ENCODE assay signal across 8 mouse cellular contexts in genomic region chr7:30421890-30422435, GRCm38 (mm10). TPM values are rescaled to one million over a fixed set of nuclear protein-coding genes. Genes with fewer than 3 reads are reported as not detected.
DNase-seq lines count a peak whose midpoint lies in the region; ATAC-seq and TF ChIP-seq lines count a peak whose summit lies in the region.

No protein-coding gene starts in this region.

- H3K4me3 ChIP-seq in hindbrain, embryonic 10.5 days, result peak overlapping the region; percentile 66
- peak overlapping the region; percentile 56 for H3K4me3 ChIP-seq in lung, embryonic 15.5 days
- peak overlapping the region; percentile 74 for H3K4me3 ChIP-seq in olfactory bulb, adult 2 months (ENCODE audit: insufficient read depth, low read depth, low read length)

- TF ChIP-seq POLR2A in olfactory bulb, adult 2 months (IDR thresholded peaks at IDR 0.05; ENCODE audit: insufficient read depth, low read depth, low read length), result 0 out of 2 replicates have a peak, but pooled peaks have one; percentile 23

- H3K9me3 ChIP-seq in hindbrain, embryonic 10.5 days, result no peaks in the 10 kb centered on the region
- H3K9me3 ChIP-seq in lung, embryonic 15.5 days, result no peaks in the 10 kb centered on the region

- ATAC-seq in lung, embryonic 15.5 days (ENCODE audit: borderline replicate concordance, extremely low read depth, low FRiP score, low TSS enrichment), result 0 out of 2 replicates have a peak, but pooled peaks have one; percentile 38

- H3K9ac ChIP-seq in lung, embryonic 15.5 days, result peak overlapping the region; percentile 42

- H3K4me1 ChIP-seq in hindbrain, embryonic 10.5 days (replicated peaks), result peaks cover 24% of the 10 kb centered on the region
- peaks cover 13% of the 10 kb centered on the region; the same call in 1 of the 2 replicates for H3K4me1 ChIP-seq in lung, embryonic 15.5 days
- H3K4me1 ChIP-seq in olfactory bulb, adult 2 months (ENCODE audit: control insufficient read depth, insufficient read depth, low read length), result peaks cover 11% of the 10 kb centered on the region

- H3K36me3 ChIP-seq in hindbrain, embryonic 10.5 days, result peaks cover 20% of the 10 kb centered on the region
- H3K36me3 ChIP-seq in lung, embryonic 15.5 days, result peaks cover 4% of the 10 kb centered on the region; the same call in 1 of the 2 replicates

- H3K4me2 ChIP-seq in lung, embryonic 15.5 days, result peak overlapping the region; percentile 93

- peak overlapping the region; percentile 80 for H3K27ac ChIP-seq in hindbrain, embryonic 10.5 days
- H3K27ac ChIP-seq in lung, embryonic 15.5 days, result peak overlapping the region; percentile 69
- peak overlapping the region; percentile 83 for H3K27ac ChIP-seq in olfactory bulb, adult 2 months (ENCODE audit: insufficient read depth, low read depth, low read length)

- no peak for TF ChIP-seq CTCF in olfactory bulb, adult 2 months (IDR thresholded peaks at IDR 0.05; ENCODE audit: insufficient read depth, low read depth, low read length)

- under 1% methylated on average over 45 of the region's 45 CpGs for WGBS in hindbrain, embryonic 10.5 days
- WGBS in lung, embryonic 15.5 days, result under 1% methylated on average over 45 of the region's 45 CpGs
- WGBS in olfactory bulb, adult 2 months, result under 1% methylated on average over 45 of the region's 45 CpGs

- H3K27me3 ChIP-seq in hindbrain, embryonic 10.5 days (ENCODE audit: insufficient read depth, poor library complexity, severe bottlenecking), result peaks cover 41% of the 10 kb centered on the region
- H3K27me3 ChIP-seq in lung, embryonic 15.5 days, result no peaks in the 10 kb centered on the region; the same call in 1 of the 2 replicates

- DNase-seq in MN1 (ENCODE audit: low spot score), result peak; percentile 90
- peak; percentile 93 for DNase-seq in cerebellum, adult 8-10 months
- peak; percentile 79 for DNase-seq in forelimb bud, embryonic 11.5 days (ENCODE audit: low read depth, low spot score)
- DNase-seq in hindbrain, embryonic 10.5 days (ENCODE audit: low spot score), result peak; percentile 87
- peak; percentile 59 for DNase-seq in layer of hippocampus, adult 9-10 months (ENCODE audit: low spot score)
- peak; percentile 91 to 94 for DNase-seq in thymus, adult 18-20 months

RNA-seq across cellular contexts. Expression of gene Nfkbid, which starts 0.4 kb away (rescaled TPM):
- polyA plus RNA-seq in hindbrain, embryonic 10.5 days (2016; fragmentation: Nextera tagmentation; extraction: Ambion mirVana), result 1.5 and 1.7 TPM in 2 replicates
- polyA plus RNA-seq in lung, embryonic 15.5 days (2015; fragmentation: Nextera tagmentation; extraction: Ambion mirVana), result 1.5 and 2.1 TPM in 2 replicates
- not detected in 2 replicates for polyA plus RNA-seq in olfactory bulb, adult 2 months (2012; ENCODE audit: insufficient read depth, insufficient read length, low replicate concordance, missing spikeins)

RNA-seq across cellular contexts. Expression of gene Hcst, which starts 2.3 kb away (rescaled TPM):
- polyA plus RNA-seq in hindbrain, embryonic 10.5 days (2016; fragmentation: Nextera tagmentation; extraction: Ambion mirVana), result 0.55 and 0.57 TPM in 2 replicates
- polyA plus RNA-seq in lung, embryonic 15.5 days (2015; fragmentation: Nextera tagmentation; extraction: Ambion mirVana), result 0.70 and 2.3 TPM in 2 replicates
- polyA plus RNA-seq in olfactory bulb, adult 2 months (2012; ENCODE audit: insufficient read depth, insufficient read length, low replicate concordance, missing spikeins), result not detected in 2 replicates

RNA-seq across cellular contexts. Expression of gene Tyrobp, which starts 8.4 kb away (rescaled TPM):
- polyA plus RNA-seq in hindbrain, embryonic 10.5 days (2016; fragmentation: Nextera tagmentation; extraction: Ambion mirVana), result 16.9 and 27.9 TPM in 2 replicates
- 50.8 and 56.1 TPM in 2 replicates for polyA plus RNA-seq in lung, embryonic 15.5 days (2015; fragmentation: Nextera tagmentation; extraction: Ambion mirVana)
- not detected in 2 replicates for polyA plus RNA-seq in olfactory bulb, adult 2 months (2012; ENCODE audit: insufficient read depth, insufficient read length, low replicate concordance, missing spikeins)

RNA-seq across cellular contexts. Expression of gene Aplp1, which starts 23.4 kb away (rescaled TPM):
- 69.7 and 184 TPM in 2 replicates for polyA plus RNA-seq in hindbrain, embryonic 10.5 days (2016; fragmentation: Nextera tagmentation; extraction: Ambion mirVana)
- 23.9 and 24.4 TPM in 2 replicates for polyA plus RNA-seq in lung, embryonic 15.5 days (2015; fragmentation: Nextera tagmentation; extraction: Ambion mirVana)
- 174 TPM in 1 of 2 replicates, not detected in the other for polyA plus RNA-seq in olfactory bulb, adult 2 months (2012; ENCODE audit: insufficient read depth, insufficient read length, low replicate concordance, missing spikeins)

RNA-seq across cellular contexts. Expression of gene Kirrel2, which starts 35.5 kb away (rescaled TPM):
- polyA plus RNA-seq in hindbrain, embryonic 10.5 days (2016; fragmentation: Nextera tagmentation; extraction: Ambion mirVana), result 11.8 and 35.0 TPM in 2 replicates
- not detected in 2 replicates for polyA plus RNA-seq in lung, embryonic 15.5 days (2015; fragmentation: Nextera tagmentation; extraction: Ambion mirVana)
- not detected in 2 replicates for polyA plus RNA-seq in olfactory bulb, adult 2 months (2012; ENCODE audit: insufficient read depth, insufficient read length, low replicate concordance, missing spikeins)

Comparison
In these comparisons a context has a peak if more than half of its experiments do, and no peak if none do; other contexts are left out.
1. Peak in every context shown above with its lines: DNase-seq, ATAC-seq, H3K4me3 ChIP-seq and H3K27ac ChIP-seq.
2. RNA of gene Tyrobp, which starts 8.4 kb away (polyA plus RNA-seq): 50.8 to 56.1 TPM in lung, embryonic 15.5 days and 16.9 to 27.9 TPM in hindbrain, embryonic 10.5 days; not detected in olfactory bulb, adult 2 months; every median in the first group is over 10 times any median in the second.